Mouse (Mus musculus) c-Kit-positive CD71-positive TER-119-negative erythroid progenitor cells, embryonic 14.5 days (primary cell): ENCODE data around the gene Wars2.

ENCODE experiments used
- DNase-seq: peaks from one replicate; pipeline ENCODE4 v3.0.0-alpha.2; 2013; ENCODE audit warnings: low read depth

The Wars2 gene

DNA sequence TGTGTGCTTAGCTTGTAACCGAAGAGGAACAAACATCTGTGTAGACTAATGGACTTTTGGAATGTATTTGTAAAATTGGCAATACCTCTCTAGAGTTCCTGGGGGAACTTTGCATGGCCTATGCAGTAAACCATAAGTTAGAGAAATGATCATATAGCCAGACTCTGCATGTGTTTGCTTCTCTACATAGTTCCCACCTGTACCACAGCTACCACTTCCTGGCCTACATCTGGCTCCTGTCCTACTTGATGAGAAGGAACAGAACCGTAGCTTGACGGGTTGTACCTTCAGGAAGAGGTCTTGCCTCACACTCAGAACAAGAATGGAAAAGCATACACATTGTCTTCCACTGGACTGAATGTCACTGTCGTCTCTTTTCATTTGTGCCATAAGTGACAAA, 52.7 kb downstream of the Wars2 start:
- DNase-seq = no peak

DNA sequence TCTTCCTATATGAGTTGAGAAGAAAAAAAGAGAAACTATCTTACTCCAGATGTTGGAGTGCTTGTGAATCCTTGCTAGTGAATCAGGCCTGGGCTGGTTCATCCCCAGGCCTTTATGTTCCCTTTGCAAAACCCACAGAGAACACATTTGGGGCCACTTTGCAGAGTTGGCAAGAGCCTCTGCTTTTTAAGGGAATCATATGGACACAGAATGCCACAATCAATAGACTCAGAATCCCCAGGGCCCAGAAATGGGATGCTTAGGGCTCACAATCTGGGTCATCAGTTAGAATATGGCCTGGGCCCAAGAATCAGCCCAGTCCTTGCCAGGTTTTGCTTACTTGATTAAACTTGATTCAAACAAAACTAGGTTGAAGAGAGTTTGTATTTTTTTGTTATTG, 62.5 kb downstream of the Wars2 start:
- no peak for DNase-seq

DNA sequence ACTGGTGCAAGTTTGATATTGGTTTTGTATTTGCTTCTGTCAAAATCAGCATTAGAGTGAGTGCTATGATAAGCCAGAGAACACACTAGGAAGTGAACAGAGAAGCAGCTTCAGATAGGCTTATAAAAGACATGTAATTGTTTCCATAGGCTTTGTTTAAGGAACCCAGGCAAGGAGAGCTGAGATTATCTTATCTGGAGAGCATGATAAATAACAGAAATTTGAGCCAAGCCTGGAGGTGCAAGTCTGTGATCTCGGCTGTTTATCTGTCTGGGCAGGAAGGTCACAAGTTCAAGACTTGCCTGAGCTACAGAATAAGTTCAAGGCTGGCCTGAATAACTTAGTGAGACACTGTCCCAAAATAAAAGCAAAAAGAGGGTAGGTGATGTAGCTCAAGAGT, 67.5 kb downstream of the Wars2 start:
- DNase-seq = no peak

DNA sequence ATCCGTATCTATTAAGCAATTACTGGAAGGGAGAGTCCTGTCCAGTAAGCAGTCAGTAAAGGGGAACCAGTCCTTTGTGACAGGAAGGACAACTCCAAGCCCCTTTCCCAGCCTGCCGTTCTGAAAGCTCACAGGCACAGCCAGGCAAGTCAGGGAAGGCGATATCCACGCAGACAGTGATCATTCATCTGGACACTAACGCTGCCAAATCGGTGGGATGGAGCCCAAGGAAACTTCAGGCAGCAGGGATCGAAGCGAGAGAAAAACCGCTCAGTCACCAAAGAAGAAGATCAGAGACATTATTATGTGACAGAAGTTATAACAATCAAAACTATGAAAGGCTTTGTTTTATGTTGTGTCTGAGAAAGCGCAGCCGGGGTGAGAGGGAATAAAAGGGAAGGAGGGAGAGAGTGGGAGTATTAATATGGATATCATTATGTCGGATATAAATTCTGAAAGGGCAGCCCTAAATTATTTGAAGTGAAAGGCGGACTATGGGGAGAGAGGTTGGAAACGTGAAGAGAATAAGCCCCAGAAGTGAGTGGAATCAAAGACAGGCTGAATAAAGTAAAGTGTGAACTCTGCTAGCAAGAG, 70.3 kb downstream of the Wars2 start:
- DNase-seq = no peak

DNA sequence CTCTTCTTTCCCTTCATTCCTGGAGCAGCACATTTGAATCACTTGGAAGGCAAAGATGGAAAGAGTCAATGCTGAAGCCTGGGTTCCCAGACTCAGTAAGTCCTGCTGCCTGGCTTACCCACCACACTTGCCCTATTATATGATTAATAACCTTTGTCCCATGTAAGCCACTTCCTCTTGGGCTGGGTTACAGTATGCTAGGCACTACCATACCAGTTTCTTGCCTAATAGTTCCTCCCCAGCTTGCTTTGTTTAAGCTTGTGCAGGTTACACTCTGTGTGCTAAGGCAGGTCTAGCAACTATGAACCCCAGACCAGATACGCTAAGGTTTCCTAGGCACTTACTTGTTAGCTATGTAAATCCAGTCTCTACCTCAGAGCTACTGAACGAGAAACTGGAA, 86.9 kb downstream of the Wars2 start:
- no peak for DNase-seq

DNA sequence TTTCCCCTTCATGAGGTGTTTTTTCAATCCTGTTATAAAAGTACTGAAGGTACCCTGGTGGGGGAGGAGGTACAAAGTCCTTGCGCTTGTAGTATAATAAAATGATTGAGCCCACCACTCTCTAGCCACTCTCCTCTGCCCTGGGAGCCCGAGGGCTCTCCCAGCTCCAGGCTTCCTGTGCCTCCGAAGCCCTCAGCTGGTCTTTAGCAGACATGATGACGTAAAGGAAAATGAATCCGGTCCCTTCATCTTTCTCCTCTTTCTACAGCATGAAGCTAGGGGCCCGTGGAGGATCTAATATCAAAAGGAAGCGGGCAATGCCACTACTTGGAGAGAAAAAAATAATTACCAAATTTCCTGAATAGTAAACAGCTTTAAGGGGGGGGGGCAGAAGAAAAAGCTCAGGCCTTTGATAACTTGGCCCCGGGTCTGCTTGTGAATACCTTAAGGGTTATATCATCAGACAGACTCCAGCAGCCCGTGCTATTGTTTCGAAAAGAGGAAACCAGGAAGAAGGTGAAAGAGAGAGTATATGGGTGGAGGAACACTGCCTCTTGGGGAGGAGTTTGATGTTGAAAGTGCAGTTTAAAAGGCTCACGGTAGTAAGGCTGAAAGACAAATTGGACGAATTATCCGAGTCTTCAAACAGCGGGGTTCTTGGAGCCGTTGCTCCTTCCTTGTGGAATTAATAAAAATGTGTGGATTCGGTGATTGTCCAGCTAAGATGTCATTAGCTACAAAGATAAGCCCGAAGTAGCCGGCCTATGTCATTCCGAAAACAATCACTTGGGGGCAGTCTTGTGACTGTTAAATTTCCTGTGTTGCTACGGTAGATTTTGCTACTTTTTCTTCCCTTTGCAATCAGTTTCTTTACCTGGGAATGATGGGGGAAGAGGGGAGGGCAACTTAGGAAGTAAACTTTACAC, 92.8 kb downstream of the Wars2 start:
- DNase-seq = peak; percentile 30

DNA sequence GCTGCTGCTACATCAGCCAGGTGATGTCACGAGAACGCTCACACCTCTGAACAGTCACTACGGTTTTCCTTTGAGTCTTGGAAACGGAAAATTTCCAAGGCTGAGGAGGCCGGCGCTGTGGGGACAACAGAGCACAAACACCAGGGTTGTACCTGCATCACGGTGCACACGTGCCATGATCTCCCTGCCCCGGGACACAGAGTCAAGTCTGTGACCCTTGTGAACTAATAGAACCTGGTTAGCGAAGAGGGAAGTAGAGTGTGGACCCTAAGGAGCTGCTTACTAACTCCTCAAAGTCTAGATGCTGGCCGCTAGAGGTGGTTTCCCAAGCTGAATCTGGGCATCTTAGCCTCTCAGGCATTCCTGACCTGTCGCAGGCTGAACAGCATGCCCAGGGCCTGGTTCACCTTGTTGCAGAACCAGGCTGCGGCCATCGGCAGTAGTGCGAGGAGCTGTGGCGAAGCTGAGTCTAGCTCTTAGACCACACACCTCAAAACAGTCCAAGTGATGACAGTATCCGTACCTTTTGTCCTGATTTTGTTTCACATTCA, 93.5 kb downstream of the Wars2 start:
- no peak for DNase-seq

DNA sequence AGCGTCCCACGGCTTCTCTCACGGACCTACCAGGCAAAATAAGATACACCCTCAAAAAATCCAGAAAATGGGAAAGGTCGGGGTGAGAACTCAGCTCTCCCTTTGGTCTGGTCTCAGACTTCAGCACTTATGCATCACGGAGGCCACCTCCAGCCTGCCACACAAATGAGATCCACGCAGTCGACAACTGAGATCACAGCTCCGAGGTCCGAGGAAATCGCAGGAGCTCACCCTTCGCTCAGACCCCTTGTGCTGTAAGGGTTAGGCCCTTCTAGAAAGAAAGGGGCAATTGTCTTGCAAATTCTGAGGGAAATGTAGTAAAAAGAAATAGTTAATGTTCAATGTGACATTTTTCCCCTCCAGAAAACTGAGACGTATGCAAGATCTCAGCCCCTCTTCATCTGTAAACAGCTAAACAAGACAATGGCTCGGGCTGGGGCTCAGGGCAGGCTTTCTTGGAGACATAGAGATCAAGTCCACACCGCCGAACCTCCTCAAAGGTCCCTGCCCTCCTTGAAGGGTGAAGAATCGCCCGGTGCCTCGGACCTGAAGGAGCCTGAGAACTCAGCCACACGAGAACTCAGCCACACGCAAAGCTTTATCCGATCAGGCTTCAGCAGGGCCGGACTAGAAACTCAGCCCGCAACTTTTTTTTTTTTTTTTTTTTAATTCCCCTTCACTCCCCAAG, 94.4 kb downstream of the Wars2 start:
- no peak for DNase-seq

DNA sequence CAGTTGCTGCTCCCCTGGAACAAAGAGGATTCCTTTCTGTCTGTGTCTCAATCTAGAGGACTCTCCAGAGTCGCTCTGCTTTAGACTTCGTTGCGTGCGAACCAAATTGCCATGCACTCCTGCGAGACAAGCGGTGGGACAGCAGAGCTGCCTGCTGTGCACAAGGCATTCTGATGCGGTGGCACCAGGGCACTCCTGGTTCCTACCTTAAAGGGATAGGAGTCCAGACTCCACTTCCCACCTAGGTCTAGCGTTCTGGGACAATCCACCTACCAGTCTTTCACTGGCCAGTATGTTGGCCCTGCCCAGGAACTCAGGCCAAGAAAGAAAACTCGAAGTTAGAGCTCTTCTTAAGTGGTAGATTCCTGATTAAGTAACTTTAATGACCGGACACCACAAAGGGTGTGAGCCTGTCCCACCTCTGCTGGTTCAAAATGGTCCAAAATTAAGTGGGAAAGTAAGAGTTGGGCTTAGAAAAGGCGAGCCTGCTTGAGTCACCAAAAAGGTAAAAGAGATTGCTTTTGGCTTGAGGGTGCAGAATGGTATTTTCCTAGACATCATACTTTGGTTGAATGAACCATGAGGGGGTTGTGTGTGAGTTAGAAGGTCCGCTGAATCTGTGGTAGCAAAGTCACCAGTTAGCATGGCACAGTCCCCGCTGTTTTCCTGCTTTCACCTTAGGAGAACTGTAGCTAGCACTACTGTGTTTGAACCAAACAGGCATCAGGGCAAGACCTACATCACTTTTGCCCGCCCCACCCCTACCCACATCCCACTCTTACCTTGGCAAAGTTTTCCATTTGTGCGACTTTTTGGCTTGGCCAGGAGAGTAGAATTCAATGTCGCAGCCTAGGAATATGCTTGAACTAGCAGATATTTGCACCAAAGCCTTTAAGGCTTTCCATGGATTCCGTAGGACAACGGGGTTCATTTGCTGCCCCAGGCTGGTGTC, 95.2 kb downstream of the Wars2 start:
- no peak for DNase-seq

DNA sequence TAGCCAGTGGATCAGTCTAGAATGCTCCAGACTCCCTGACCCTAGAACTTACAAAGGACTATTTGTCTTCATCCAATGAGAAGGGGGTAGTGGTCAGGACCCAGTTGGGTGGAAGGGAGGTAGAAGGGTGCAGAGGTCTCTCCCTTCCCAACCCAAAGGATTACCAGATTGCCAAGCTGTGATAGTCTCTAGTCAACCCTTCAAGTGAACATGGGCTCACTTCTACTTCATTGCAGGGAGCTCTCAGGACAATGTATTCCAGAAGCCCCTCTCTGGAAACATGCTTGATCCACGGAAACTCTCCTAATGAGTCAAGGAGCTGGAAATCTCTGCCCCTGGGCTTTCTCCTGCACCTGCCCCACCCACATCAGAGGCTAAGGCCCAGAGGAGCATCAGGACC, 97.8 kb downstream of the Wars2 start:
- no peak for DNase-seq

DNA sequence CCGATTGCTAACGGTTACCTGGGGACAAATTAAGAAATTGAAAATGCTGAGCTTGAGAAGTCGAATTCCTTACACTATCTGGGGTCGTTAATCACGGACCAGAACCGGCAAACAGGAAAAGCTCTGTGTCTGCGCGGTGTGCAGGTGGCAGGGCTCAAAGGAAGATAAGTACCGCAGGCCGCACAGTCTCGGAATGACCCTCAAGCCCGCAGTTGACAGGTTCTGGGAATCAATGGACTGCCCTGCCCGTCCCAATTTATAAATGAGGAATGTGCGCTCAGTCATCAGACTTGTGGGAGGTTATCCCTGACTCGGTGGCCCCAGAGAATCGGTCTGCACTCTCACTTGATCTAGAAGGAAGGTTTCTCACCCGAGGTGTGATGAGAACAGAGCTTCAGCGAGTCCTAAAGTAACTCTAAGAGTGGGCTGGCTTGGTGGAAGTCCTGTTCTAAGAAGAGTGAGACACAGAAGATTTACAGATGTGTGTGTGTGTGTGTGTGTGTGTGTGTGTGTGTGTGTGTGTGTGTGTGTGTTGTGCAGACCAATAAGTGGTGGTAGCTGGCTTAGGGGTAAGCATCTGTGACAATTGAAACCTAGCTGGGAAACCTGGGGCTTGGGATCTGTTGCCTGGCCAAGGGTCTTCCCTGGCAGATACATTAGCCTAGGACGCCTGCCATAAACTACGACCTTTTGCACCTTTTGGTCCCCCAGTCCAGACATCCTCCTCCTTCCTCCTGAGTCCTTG, 98.6 kb downstream of the Wars2 start:
- DNase-seq = no peak

DNA sequence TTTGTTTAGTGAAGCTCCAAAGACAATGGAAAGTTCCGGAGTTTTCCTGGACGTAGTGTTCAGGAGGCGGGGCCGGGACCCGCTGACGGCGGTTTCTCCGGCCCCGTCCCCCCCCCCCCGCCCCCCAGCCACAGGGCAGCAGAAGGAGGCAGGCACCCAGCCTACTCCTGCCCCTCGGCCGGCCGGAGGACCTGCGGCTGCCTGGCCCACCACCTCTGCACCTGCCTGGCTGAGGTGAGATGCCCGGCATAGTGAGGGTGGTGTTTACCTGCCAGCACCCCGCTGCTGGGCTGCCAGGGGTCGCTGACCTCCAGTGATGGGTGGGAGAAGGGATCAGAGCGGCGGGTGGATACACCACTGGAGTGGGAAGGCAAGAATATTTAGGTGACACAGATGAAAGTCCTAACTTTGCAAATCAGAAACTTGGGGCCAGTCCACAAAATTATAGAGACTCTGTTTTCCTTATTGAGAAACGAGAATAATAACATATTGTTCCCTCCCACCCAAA, 99.4 kb downstream of the Wars2 start, which contains the start of gene Tbx15:
Gene Tbx15 (plus strand): TSS at position 169 of the 508 bp plus-strand sequence.
- DNase-seq = no peak

DNA sequence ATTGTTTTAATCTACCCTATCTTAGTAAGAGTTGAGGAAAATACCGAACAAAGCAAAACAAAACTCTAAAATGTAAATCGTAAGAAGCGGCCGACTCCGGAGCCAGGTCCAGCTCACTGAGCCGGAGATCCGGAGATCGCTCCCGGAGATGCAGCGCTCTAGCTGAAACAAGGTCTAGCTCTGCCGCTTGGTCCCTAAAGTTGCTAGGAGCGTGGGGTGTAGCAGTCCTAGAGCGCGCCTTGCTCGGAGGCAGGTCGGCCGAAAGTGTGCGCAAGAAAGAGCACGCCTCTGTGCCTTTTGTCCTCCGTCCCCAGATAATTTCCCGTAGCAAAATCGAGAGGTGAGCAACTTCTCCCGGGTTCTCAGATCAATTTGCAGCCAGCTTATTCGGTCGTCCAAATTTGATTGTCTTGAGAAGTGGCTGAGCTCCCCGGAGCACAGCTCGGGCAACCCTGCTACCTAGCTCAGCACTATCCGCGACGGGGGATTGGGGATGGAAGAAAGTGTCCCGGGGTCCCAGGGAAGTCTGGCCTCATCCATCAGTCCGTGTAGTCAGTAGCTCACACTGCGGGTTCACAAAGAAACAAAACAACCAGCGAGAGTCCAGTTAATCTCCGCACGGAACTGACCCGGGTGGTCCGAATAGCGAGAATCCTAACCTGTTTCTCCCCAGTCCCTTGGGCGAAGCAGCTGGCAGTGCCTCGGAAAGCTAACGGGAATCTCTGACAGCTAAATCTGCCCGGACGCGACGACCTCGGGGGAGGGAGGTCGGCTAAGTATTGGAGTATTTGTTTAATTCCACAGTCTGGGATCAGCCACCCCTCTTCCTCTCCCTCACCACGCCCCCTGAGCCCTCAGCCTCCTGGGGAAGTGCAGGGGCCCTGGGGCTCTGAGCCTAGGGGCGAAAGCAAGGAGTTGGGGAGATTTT, 100.2 kb downstream of the Wars2 start:
- no peak for DNase-seq

DNA sequence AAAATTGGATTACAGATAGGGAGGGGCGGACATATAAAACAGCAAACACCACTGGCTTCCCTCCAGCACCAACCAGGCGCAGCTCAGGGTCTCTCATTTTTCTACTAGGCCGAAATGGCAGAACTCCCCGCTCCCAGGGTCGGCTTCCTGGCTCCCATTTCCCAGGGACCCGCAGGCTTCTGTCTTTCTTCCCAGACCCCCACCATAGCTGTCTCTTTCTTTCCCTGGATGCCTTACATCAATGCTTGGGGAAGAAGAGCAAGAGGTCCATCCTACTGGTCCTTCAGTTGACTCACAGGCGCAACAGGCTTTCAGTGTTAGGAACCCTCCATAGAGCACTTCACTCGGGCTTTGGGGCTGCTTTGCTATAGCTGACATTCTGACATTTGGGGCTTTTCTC, 101.6 kb downstream of the Wars2 start:
- DNase-seq = no peak

DNA sequence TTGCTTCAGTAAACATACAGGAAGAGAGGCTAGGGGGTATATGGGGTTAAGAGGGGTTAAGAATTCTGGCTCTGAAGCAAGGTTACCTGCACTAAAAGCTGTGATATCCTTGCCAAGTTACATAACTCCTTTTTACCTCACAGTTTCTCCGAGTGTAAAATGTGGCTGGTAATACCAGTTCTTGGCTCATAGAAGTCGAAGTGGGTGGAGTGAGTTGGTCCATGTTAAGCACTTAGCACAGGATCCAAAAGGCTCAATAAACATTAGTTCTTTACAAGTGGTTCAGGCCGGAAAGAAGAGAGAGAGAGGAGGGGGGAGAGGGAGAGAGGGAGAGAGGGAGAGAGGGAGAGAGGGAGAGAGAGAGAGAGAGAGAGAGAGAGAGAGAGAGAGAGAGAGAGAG, 104.5 kb downstream of the Wars2 start:
- no peak for DNase-seq

DNA sequence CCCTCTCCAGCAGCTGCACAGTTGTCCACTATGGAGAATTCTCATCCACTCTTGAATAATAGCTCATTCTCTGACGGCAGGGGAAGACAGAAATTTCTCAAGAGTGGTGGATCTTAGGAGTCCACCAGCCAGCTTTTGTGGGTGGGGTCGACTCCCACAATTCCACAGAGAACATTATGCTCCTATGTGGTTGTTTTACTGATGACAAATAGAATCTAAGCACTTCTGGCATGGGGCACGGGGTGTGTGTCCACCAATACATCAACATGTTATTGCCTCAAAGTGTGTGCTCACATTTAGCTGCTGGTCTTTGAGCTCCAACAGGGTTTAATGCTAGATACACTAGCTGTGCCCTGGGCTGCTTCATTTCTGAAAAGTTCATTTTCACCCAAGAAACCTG, 105.8 kb downstream of the Wars2 start:
- no peak for DNase-seq

DNA sequence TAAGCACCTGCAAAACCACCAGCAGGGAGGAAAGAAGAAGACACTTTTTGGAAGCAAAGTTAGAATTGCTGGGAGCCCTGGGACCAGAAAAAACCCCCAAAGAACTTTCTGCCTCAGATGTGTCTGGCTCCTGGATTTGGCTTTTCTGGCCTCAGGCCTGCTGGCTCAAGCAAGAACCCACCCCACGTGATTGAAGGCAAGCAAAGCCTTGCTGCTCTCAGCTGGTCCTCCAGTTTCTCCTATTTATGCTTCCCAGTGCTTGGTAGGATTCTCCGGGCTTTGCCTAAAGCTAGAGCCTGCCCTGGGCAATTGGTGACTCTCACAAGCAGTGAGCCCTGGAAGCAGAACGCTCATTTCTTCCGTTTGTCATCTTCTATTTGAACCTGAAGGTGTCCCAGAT, 106.7 kb downstream of the Wars2 start:
- DNase-seq = no peak

DNA sequence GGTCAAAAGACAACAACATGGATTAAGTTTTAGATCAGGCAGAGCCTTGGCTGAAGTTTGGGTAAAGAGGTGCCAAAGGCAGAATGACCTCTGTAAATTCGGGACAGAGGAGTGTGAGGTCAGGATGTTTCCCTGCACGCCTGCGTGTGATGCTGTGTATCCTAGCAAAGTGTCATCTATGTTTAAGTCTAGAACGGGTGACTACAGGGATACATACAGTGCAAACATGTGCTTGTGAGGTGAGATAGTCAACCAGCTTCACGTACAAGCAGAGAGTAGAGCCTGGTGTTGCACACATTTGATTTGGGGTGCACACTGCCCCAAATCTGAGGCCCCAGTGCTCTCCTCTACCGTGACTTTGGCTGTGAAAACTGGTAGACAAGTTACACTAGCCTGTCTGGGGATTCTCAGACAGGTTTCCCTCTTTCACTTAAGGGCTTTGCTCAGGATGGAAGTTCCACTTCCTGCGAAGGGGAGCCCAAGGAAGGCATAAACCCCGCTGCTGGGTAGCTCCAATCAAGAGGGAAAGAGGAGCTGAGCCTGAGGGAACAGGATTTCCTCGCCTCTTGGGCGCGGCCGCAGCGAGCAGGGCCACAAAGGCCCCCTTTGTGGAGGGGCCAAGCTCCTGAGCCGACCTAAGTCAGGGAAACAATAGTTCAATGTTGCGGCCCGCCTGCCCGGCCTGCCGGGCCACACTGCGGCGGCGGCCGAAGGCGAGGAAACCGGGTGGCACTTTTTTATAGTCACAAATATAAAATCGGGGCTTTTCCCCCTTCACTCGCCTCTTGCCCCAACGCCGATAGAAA, 107.3 kb downstream of the Wars2 start:
- DNase-seq = no peak
